ENCODE assay signal across 12 mouse cellular contexts in the genomic region with DNA sequence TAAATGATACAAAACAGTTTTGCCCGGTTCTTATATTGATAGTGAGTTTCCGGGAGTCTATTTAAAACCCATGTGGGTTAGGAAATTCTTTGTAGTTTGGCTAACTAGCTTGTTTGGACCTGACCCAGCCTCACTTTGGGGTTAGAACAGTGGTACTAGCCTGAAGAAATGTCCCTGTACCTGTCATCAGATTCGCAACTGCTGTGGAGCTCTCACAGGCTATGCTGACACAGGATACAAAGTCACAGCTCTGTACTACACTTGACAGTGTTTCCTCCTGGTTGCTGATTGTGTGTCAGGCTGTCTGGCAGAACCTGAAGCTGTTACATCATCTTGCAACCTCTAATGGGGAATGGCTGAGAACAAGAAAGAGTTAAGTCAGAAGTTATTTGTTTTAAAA. TPM values are rescaled to one million over a fixed set of nuclear protein-coding genes. Genes with fewer than 3 reads are reported as not detected.
DNase-seq lines count a peak whose midpoint lies in the region; ATAC-seq and TF ChIP-seq lines count a peak whose summit lies in the region.
"Had no signal": no experiment of that assay in that cellular context is flagged by ENCODE, and none has a peak within 500 bp of the region (broad histone marks: within the 10 kb centered on the region; RNA-seq: fewer than 3 reads in every experiment).

No protein-coding gene starts in this region.

- 0 out of 2 replicates have a peak overlapping the region, but pooled peaks have one; percentile 5 for H3K27ac ChIP-seq in forebrain, embryonic 13.5 days
- no peak overlapping the region for H3K27ac ChIP-seq in forebrain, embryonic 14.5 days (ENCODE audit: low read depth, low read length)
- H3K27ac ChIP-seq in kidney, embryonic 14.5 days (ENCODE audit: low read depth, low read length), result peak overlapping the region; percentile 32; the same call in 1 of the 2 replicates
- 0 out of 2 replicates have a peak overlapping the region, but pooled peaks have one; percentile 25 for H3K27ac ChIP-seq in neural tube, embryonic 15.5 days (replicated peaks)
- peak overlapping the region; percentile 70; the same call in 1 of the 2 replicates for H3K27ac ChIP-seq in olfactory bulb, adult 2 months (ENCODE audit: insufficient read depth, low read depth, low read length)
- H3K27ac ChIP-seq: forebrain, embryonic 10.5 days had no signal

- no peak overlapping the region for H3K9ac ChIP-seq in forebrain, embryonic 13.5 days
- H3K9ac ChIP-seq in forebrain, embryonic 14.5 days (ENCODE audit: low read length), result no peak overlapping the region
- no peak overlapping the region for H3K9ac ChIP-seq in kidney, embryonic 14.5 days (ENCODE audit: low read depth, low read length)
- no peak overlapping the region for H3K9ac ChIP-seq in neural tube, embryonic 15.5 days (replicated peaks)
- H3K9ac ChIP-seq: stomach, embryonic 15.5 days had no signal

- no peak for TF ChIP-seq CTCF in olfactory bulb, adult 2 months (IDR thresholded peaks at IDR 0.05; ENCODE audit: insufficient read depth, low read depth, low read length)

- 93% methylated on average over 3 of the region's 3 CpGs for WGBS in forebrain, embryonic 13.5 days
- WGBS in forebrain, embryonic 14.5 days, result 95% methylated on average over 3 of the region's 3 CpGs
- 67% methylated on average over 3 of the region's 3 CpGs for whole genome bisulfite sequencing in kidney, embryonic 14.5 days
- WGBS in neural tube, embryonic 15.5 days, result 84% methylated on average over 3 of the region's 3 CpGs
- 60% methylated on average over 3 of the region's 3 CpGs for WGBS in olfactory bulb, adult 2 months

- no peaks in the 10 kb centered on the region for H3K27me3 ChIP-seq in forebrain, embryonic 13.5 days
- no peaks in the 10 kb centered on the region for H3K27me3 ChIP-seq in forebrain, embryonic 14.5 days (replicated peaks; ENCODE audit: control insufficient read depth, insufficient read depth, low read length)
- H3K27me3 ChIP-seq in kidney, embryonic 14.5 days (ENCODE audit: control insufficient read depth, insufficient read depth, low read length), result no peaks in the 10 kb centered on the region
- no peaks in the 10 kb centered on the region for H3K27me3 ChIP-seq in neural tube, embryonic 15.5 days (replicated peaks)
- H3K27me3 ChIP-seq: stomach, embryonic 15.5 days had no signal

- no peaks in the 10 kb centered on the region for H3K9me3 ChIP-seq in forebrain, embryonic 13.5 days (replicated peaks)
- no peaks in the 10 kb centered on the region for H3K9me3 ChIP-seq in forebrain, embryonic 14.5 days (replicated peaks; ENCODE audit: control insufficient read depth, low read length)
- no peaks in the 10 kb centered on the region for H3K9me3 ChIP-seq in kidney, embryonic 14.5 days (ENCODE audit: control insufficient read depth, low read length)
- no peaks in the 10 kb centered on the region for H3K9me3 ChIP-seq in neural tube, embryonic 15.5 days (replicated peaks)
- H3K9me3 ChIP-seq: forebrain, embryonic 10.5 days; stomach, embryonic 15.5 days had no signal

- no peak overlapping the region for H3K4me2 ChIP-seq in forebrain, embryonic 13.5 days
- no peak overlapping the region for H3K4me2 ChIP-seq in forebrain, embryonic 14.5 days (ENCODE audit: low read length)
- H3K4me2 ChIP-seq in kidney, embryonic 14.5 days (replicated peaks; ENCODE audit: low read depth, low read length), result no peak overlapping the region
- no peak overlapping the region for H3K4me2 ChIP-seq in neural tube, embryonic 15.5 days
- H3K4me2 ChIP-seq: stomach, embryonic 15.5 days had no signal

- no peak for DNase-seq in forebrain, embryonic 14.5 days (ENCODE audit: low spot score)
- DNase-seq in kidney, postnatal 4 days, result no peak
- no peak for DNase-seq in neural tube, embryonic 10.5 days (ENCODE audit: extremely low spot score, low spot score)
- DNase-seq in adrenal gland, adult (ENCODE audit: inconsistent age in 2 of 2, low spot score in 1 of 2), result no peak
- DNase-seq: cerebellum, adult 11 months; thymus, postnatal 14 days had no signal

- TF ChIP-seq POLR2A in olfactory bulb, adult 2 months (IDR thresholded peaks at IDR 0.05; ENCODE audit: insufficient read depth, low read depth, low read length), result no peak

- H3K36me3 ChIP-seq in forebrain, embryonic 13.5 days (ENCODE audit: poor library complexity, severe bottlenecking), result peaks cover 45% of the 10 kb centered on the region
- H3K36me3 ChIP-seq in forebrain, embryonic 14.5 days (ENCODE audit: control insufficient read depth, insufficient read depth, low read length), result peaks cover 25% of the 10 kb centered on the region
- H3K36me3 ChIP-seq in kidney, embryonic 14.5 days (ENCODE audit: control insufficient read depth, insufficient read depth, low read length), result peaks cover 6% of the 10 kb centered on the region
- H3K36me3 ChIP-seq in neural tube, embryonic 15.5 days, result peaks cover 24% of the 10 kb centered on the region

- no peaks in the 10 kb centered on the region for H3K4me1 ChIP-seq in forebrain, embryonic 13.5 days
- H3K4me1 ChIP-seq in forebrain, embryonic 14.5 days (ENCODE audit: control insufficient read depth, insufficient read depth, low read length), result no peaks in the 10 kb centered on the region
- H3K4me1 ChIP-seq in kidney, embryonic 14.5 days (ENCODE audit: control insufficient read depth, insufficient read depth, low read length), result peaks cover 11% of the 10 kb centered on the region; the same call in 1 of the 2 replicates
- H3K4me1 ChIP-seq in neural tube, embryonic 15.5 days, result peaks cover 16% of the 10 kb centered on the region
- H3K4me1 ChIP-seq in olfactory bulb, adult 2 months (ENCODE audit: control insufficient read depth, insufficient read depth, low read length), result peaks cover 24% of the 10 kb centered on the region
- H3K4me1 ChIP-seq: forebrain, embryonic 10.5 days; stomach, embryonic 15.5 days had no signal

- no peak for ATAC-seq in forebrain, embryonic 13.5 days
- ATAC-seq in forebrain, embryonic 14.5 days, result no peak
- no peak for ATAC-seq in kidney, embryonic 14.5 days (ENCODE audit: low FRiP score, low TSS enrichment)
- ATAC-seq in neural tube, embryonic 15.5 days (ENCODE audit: low FRiP score), result no peak

- no peak overlapping the region for H3K4me3 ChIP-seq in forebrain, embryonic 13.5 days
- H3K4me3 ChIP-seq in forebrain, embryonic 14.5 days (ENCODE audit: low read depth, low read length), result no peak overlapping the region
- no peak overlapping the region for H3K4me3 ChIP-seq in kidney, embryonic 14.5 days (ENCODE audit: low read length)
- no peak overlapping the region for H3K4me3 ChIP-seq in neural tube, embryonic 15.5 days (replicated peaks)
- H3K4me3 ChIP-seq in olfactory bulb, adult 2 months (ENCODE audit: insufficient read depth, low read depth, low read length), result no peak overlapping the region
- H3K4me3 ChIP-seq: forebrain, embryonic 10.5 days; stomach, embryonic 15.5 days had no signal

RNA-seq across cellular contexts. Expression of a gene that starts 52.5 kb away (rescaled TPM):
- 0.45 and 0.52 TPM in 2 replicates for polyA plus RNA-seq in forebrain, embryonic 13.5 days (2015; fragmentation: Nextera tagmentation; extraction: Ambion mirVana)
- polyA plus RNA-seq in forebrain, embryonic 14.5 days (2014; fragmentation: Nextera tagmentation; extraction: Ambion mirVana), result 0.29 and 0.68 TPM in 2 replicates
- 1.3 and 3.4 TPM in 2 replicates for polyA plus RNA-seq in kidney, embryonic 14.5 days (2014; fragmentation: Nextera tagmentation; extraction: Ambion mirVana)
- polyA plus RNA-seq in neural tube, embryonic 15.5 days (2015; fragmentation: Nextera tagmentation; extraction: Ambion mirVana), result 0.99 and 4.6 TPM in 2 replicates
- polyA plus RNA-seq in olfactory bulb, adult 2 months (2012; ENCODE audit: insufficient read depth, insufficient read length, low replicate concordance, missing spikeins), result not detected in 2 replicates

RNA-seq across cellular contexts. Expression of a gene that starts 52.7 kb away (rescaled TPM):
- 1.8 and 2.1 TPM in 2 replicates for polyA plus RNA-seq in forebrain, embryonic 13.5 days (2015; fragmentation: Nextera tagmentation; extraction: Ambion mirVana)
- polyA plus RNA-seq in forebrain, embryonic 14.5 days (2014; fragmentation: Nextera tagmentation; extraction: Ambion mirVana), result 1.7 and 2.6 TPM in 2 replicates
- 22.6 and 27.2 TPM in 2 replicates for polyA plus RNA-seq in kidney, embryonic 14.5 days (2014; fragmentation: Nextera tagmentation; extraction: Ambion mirVana)
- polyA plus RNA-seq in neural tube, embryonic 15.5 days (2015; fragmentation: Nextera tagmentation; extraction: Ambion mirVana), result 7.5 and 12.0 TPM in 2 replicates
- polyA plus RNA-seq in olfactory bulb, adult 2 months (2012; ENCODE audit: insufficient read depth, insufficient read length, low replicate concordance, missing spikeins), result 606 TPM in 1 of 2 replicates, not detected in the other
